Mouse (Mus musculus) thymus, postnatal 0 days (tissue): Measurements from ENCODE around the gene Tango6. TPM values are rescaled to one million over a fixed set of nuclear protein-coding genes. Genes with fewer than 3 reads are reported as not detected.

ENCODE experiments used
- DNase-seq: peaks from one replicate; pipeline ENCODE4 v3.0.0-alpha.2; 2015; ENCODE audit warnings: low spot score
- polyA plus RNA-seq: library from polyadenylated mRNA; unstranded; fragments of >200 nt; fragmentation: Nextera tagmentation; extraction: Ambion mirVana; gene quantifications from 2 replicates; pipeline ENCODE4 v1.2.1, GENCODE M21; 2015

The Tango6 gene
- polyA plus RNA-seq, 1 experiment from 2014 or later: 5.5 TPM

DNA sequence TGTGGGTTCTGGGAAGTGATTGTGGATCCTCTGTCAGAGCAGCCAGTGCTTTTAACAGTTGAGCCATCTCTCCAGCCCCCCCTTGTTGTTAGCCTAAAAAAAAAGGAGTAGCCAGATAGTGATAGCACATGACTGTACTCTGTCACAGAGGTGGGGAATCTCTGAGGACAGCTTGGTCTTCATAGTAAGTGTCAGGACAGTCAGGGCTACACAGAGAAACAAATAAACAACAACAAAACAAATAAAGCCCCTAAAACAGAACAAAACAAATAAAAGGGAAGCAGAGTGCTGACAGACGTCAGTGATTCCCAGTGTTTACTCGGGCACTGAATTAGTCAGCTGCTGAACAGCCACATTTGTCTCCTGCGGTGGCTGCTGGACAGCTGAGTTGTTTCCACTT is 70.6 kb downstream of the Tango6 start:
- DNase-seq: no peak

DNA sequence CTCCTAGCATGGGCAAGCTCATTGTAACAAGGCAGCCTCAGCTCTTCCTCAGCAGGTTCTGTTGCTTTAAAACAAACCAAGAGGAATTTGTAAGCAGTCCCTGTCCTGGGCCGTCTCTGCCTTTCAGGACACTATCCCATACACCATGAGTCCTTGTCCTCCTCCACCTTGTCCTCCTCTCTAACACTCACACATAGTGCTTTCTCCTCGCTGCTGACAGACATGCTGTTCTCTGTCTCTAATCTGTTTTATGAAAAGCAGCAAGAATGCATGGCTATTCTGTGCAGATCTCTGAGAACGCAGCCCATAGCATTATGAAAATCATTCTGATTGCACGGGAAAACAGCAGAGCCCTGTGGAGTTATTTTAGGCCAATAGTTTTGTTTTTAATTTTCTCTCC is 78.4 kb downstream of the Tango6 start:
- no peak for DNase-seq

DNA sequence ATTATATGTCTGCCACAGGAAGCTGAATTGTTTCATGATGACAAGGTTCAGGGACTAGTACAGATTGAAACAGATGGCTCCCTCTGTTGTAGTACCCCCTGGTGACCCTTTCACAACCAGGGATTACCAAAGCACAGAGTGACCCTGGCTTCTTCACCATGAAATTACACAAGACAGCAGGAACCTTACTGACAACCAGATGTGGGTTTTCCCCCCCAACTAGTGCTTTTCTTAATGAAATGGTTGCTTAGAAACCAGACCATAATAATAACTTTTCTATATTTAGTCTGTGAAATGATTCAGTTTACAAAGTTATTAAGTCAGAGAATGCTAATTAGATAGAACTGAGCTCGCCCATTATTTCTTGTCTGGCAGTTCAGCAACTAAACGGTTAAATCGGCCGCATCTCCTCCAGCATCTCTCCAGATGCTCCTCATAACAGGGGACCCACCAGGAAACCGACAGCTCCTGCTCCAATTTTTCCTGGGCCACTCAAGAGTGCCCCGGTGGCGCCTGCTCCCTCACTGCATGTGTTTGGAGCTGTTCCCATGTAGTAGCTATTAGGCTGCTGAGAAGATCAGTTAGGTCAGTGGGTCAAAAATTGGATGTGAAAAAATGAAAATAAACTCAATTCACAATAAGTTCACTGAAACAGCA is 79.1 kb downstream of the Tango6 start:
- DNase-seq: no peak

GRCm38 (mm10) chr8:106764529-106764928 is 81.7 kb downstream of the Tango6 start:
- no peak for DNase-seq

GRCm38 (mm10) chr8:106765570-106765969 is 82.7 kb downstream of the Tango6 start:
- no peak for DNase-seq

DNA sequence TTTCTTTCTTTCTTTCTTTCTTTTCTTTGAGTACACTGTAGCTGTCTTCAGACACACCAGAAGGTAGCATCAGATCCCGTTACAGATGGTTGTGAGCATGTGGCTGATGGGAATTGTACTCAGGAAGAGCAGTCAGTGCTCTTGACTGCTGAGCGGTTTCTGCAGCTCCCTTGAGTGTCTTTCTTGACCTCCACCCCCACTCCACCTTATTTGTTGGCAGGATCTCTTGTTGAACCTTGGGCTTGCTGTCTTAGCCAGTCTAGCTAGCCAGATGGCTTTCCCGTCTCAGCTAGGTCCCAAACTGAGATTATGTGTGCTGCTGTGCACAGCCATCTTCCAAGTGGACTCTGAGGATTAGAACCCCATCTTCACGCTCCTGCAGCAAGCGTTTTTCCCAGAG is 83.9 kb downstream of the Tango6 start:
- no peak for DNase-seq

- no peak for DNase-seq
Measured at GRCm38 (mm10) chr8:106769147-106769805, 86.4 kb downstream of the Tango6 start.

- DNase-seq: no peak
Measured at GRCm38 (mm10) chr8:106770596-106771179, 87.8 kb downstream of the Tango6 start.

- DNase-seq: no peak
Measured at GRCm38 (mm10) chr8:106772094-106772493, 89.2 kb downstream of the Tango6 start.

- no peak for DNase-seq
Measured at GRCm38 (mm10) chr8:106772501-106772900, 89.6 kb downstream of the Tango6 start.

- no peak for DNase-seq
Measured at GRCm38 (mm10) chr8:106774567-106775320, 91.9 kb downstream of the Tango6 start.

DNA sequence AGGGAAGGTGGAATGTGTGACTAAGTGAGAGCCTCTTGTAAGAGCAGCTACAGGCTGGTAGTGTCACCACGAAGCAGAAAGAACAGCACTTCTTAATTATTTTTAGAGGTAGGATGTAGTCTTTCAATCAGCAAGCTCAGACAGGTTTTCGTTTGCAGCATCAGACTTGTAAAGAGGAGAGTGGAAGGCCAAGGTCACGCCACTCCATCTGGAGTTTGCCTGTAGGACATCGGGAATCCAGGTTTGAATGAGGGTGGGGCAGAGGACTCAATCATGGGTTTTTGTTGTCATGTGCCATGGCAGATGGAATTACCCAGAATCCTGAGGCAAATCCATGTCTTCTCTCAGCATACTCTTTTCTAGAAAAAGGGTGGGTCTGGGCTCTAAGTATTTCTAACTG is 106.8 kb downstream of the Tango6 start:
- DNase-seq: no peak

- no peak for DNase-seq
Measured at GRCm38 (mm10) chr8:106794820-106795219, 112.0 kb downstream of the Tango6 start.

- no peak for DNase-seq
Measured at GRCm38 (mm10) chr8:106799821-106800220, 117.0 kb downstream of the Tango6 start.

GRCm38 (mm10) chr8:106801261-106801660 is 118.4 kb downstream of the Tango6 start:
- DNase-seq: no peak

- peak; percentile 44 for DNase-seq
Measured at GRCm38 (mm10) chr8:106802384-106803137, 119.7 kb downstream of the Tango6 start.

DNA sequence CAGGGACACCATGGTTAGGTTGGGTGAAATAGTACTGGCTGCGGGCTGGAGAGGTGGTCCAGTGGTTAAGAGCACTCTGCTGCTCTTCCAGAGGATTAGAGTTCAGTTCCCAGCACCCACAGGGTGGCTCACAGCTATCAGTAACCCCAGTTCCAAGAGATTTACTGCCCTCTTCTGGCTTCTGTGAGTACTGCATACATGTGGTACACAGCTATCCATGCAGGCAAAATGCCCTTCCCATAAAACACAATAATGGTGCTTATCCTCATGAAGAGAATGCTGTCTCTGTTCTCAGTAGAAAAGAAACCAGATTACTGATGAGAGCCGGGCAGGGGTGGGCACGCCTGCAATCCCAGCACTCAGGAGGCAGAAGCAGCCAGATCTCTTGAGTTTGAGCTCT is 123.0 kb downstream of the Tango6 start:
- no peak for DNase-seq

DNA sequence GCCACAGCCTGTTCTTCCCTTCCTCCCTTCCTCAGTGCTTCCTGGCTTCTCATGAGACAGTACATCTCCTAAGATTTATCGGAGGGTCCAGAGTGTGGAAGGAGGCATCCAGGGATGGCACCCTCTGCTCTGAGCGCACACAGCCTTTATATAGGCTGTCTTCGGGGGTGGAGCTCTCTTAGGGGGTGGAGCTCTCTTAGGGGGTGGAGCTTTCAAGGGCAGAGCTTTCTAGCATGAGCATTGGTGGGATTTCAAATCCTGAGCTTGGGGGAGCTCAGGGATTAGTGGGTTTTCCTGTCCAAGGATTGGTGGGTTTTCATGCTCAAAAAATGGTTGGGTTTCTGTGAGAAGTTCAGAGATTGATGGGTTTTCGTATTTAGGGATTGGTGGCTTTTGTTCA is 124.6 kb downstream of the Tango6 start:
- DNase-seq: no peak

DNA sequence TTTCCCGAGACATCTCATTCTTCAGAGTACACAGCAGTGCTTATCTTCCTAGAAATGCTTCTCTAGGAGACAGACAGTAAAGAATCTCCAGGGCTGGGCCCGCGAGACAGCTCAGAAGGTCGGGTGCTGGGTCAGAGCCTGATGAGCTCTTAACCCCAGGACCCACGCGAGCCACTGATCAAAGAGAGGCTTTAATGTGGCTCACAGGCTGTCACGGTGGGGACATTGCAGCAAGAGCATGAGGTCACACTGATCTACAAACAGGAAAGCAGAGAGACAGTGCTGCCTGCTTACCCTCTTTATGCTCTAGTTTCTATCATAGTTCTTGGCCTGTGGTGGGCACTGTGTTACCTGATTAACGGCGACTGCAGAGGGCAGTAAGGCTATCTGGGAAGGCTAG is 126.9 kb downstream of the Tango6 start:
- no peak for DNase-seq

- no peak for DNase-seq
Measured at GRCm38 (mm10) chr8:106810406-106810805, 127.5 kb downstream of the Tango6 start.

GRCm38 (mm10) chr8:106812560-106812959 is 129.7 kb downstream of the Tango6 start:
- no peak for DNase-seq
